Mouse (Mus musculus): ENCODE measurements around the gene 2010300C02Rik. TPM values are rescaled to one million over a fixed set of nuclear protein-coding genes. Genes with fewer than 3 reads are reported as not detected.
A peak's percentile ranks its signal among the peaks of the same experiment; 100 is the strongest.

Gene 2010300C02Rik
- polyA plus RNA-seq, 1 experiment: 10.7 TPM

DNA sequence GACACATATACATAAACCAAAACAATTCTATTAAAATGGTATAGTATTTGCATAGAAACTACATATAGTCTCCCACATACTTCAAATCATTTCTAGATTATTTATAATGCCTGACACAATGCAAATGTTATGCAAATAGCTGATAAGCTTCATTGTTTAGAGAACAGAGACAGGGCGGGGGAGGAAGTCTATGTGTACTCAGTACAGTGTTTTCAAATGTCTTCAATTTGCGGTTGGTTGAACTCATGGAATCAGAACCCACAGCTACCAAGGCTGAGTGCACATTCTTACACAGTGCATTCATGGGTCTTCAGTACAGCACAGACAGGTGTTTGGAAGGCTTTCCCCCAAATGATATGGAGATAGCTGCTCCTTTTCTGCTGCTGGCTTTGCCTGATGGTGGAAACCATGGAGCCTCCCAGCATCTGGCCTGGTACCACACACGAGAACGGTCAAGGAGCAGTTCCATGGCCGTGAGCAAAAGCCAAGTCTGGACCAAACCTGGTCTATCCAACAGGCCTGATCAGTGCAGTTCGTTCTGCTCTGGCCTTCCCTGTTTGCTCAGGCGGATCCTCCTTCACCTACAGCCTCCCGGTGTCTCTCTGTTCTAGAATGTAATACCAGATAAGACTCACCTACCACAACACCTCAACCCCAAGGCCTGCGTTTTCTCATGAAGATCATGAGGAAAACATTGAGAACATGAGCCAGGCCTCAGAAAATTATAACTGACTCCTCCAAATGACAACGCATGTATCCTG, 8.1 kb downstream of the 2010300C02Rik start:
- H3K4me3 ChIP-seq (replicated peaks): no peak overlapping the region
- peaks cover 27% of the 10 kb centered on the region for H3K27me3 ChIP-seq (replicated peaks)
- TF ChIP-seq FLI1 (IDR thresholded peaks at IDR 0.05; ENCODE audit: low read length): no peak
- no peak for TF ChIP-seq GATA1 (IDR thresholded peaks at IDR 0.05; ENCODE audit: borderline replicate concordance, low read length)
- no peaks in the 10 kb centered on the region for H3K36me3 ChIP-seq (replicated peaks; ENCODE audit: low read length)
- peaks cover 13% of the 10 kb centered on the region; the same call in 1 of the 2 replicates for H3K9me3 ChIP-seq
- peaks cover 69% of the 10 kb centered on the region for H3K4me1 ChIP-seq

DNA sequence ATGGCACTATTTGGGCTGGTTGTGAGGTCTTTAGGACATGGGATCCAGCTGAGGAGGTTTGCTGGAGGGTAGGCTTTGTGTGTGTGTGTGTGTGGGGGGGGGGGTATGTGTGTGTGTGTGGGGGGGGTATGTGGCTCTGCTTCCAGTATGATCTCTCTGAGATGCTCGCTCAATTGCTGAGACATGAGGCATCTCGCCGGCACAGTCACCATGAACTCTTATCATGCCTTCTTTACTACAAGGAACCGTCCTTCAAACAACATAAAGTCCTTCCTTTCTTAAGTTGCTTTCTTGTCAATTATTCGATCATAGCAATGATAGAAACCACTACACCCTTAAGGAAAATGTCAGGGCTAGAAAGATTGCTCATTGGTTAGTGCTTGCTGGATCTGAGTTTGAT, 8.8 kb downstream of the 2010300C02Rik start:
- Histone ChIP-seq H3K4me3 (replicated peaks) (no peak overlapping the region), H3K36me3 (replicated peaks; ENCODE audit: low read length) (no peaks in the 10 kb centered on the region), H3K9me3 (peaks cover 18% of the 10 kb centered on the region), H3K4me1 (peaks cover 66% of the 10 kb centered on the region), H3K27me3 (replicated peaks) (peaks cover 28% of the 10 kb centered on the region)
- TF ChIP-seq GATA1 (IDR thresholded peaks at IDR 0.05; ENCODE audit: borderline replicate concordance, low read length) (no peak), FLI1 (IDR thresholded peaks at IDR 0.05; ENCODE audit: low read length) (no peak)

DNA sequence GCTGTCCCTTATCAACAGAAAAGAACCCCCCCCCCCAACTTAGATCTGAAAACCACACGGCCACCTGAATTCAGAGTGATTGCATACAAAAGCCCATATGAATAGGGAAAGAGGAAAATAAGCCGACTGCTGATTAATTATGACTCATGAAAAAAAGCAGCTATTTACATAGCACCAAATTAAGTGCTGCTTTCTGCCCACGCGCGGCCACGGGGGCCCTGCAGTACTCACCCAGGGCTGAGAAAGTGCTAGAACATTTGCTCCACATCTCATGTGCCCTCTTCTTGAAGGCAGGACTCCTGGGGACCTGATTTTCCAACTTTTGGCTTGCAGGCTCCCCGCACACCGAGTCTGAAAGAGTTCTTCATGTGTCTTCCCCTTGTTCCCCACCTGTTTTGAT, 10.1 kb downstream of the 2010300C02Rik start:
- H3K36me3 ChIP-seq (replicated peaks; ENCODE audit: low read length): no peaks in the 10 kb centered on the region
- peak overlapping the region; percentile 50 for H3K4me3 ChIP-seq (replicated peaks)
- H3K27me3 ChIP-seq (replicated peaks): peaks cover 16% of the 10 kb centered on the region
- H3K4me1 ChIP-seq: peaks cover 58% of the 10 kb centered on the region
- H3K9me3 ChIP-seq: peaks cover 28% of the 10 kb centered on the region
- TF ChIP-seq GATA1 (IDR thresholded peaks at IDR 0.05; ENCODE audit: borderline replicate concordance, low read length) (no peak), FLI1 (IDR thresholded peaks at IDR 0.05; ENCODE audit: low read length) (no peak)

DNA sequence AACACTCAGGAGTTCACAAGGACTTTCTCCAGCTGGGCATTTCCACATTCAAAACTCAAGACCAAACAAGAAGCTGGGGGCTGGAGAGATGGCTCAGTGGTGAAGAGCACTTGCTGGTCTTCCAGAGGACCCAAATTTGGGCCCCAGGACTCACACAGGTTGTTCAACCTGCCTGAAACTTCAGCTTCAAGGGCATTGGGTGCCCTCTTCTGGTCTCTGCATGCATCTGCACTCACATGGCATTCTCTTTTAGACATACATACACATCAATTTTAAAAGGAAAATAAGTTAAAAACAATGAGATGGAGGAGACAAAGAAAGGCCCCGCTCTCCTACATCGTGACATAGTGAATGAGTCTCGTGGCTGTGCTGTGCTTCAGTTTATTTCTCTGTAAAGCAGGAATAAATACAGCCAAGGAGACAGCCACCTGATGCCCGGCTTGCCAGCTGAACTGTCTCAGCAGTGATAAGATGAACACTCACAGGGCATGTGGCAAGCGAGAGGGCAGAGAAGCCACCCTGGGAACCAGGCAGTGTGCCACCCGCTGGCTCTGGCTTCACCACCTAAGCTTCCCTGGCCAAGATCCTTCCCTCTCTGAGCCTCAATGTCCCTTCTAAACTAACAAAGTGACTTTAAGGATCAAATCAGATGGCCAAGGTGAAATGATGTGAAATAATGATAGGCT, 11.5 kb downstream of the 2010300C02Rik start:
- TF ChIP-seq GATA1 (IDR thresholded peaks at IDR 0.05; ENCODE audit: borderline replicate concordance, low read length): no peak
- TF ChIP-seq FLI1 (IDR thresholded peaks at IDR 0.05; ENCODE audit: low read length): no peak
- Histone ChIP-seq H3K27me3 (replicated peaks) (peaks cover 10% of the 10 kb centered on the region), H3K9me3 (peaks cover 28% of the 10 kb centered on the region), H3K4me1 (peaks cover 55% of the 10 kb centered on the region), H3K36me3 (replicated peaks; ENCODE audit: low read length) (no peaks in the 10 kb centered on the region), H3K4me3 (replicated peaks) (no peak overlapping the region)

DNA sequence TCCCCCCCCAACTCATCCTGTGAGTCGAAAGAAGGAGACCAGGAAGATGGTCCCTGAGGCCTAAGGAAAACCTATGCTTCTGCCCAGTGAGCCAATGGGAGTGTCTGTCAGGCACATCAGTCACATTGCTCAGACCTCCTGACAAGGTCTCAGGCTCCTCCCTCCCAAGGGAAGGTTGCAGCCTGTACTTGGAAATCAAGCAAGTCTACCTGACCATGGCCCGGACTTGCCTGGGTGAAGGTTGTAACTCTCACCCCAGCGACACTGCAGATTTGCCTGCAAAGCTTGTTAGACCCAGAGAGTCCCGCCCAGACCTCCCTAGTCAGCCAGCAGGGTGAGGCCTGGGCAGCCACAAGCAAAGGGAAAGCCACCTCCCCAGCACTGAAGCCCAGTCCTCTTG, 17.6 kb downstream of the 2010300C02Rik start:
- H3K27me3 ChIP-seq (replicated peaks): peaks cover 33% of the 10 kb centered on the region
- no peaks in the 10 kb centered on the region for H3K36me3 ChIP-seq (replicated peaks; ENCODE audit: low read length)
- H3K4me1 ChIP-seq: peaks cover 32% of the 10 kb centered on the region
- peaks cover 15% of the 10 kb centered on the region for H3K9me3 ChIP-seq
- H3K4me3 ChIP-seq (replicated peaks): no peak overlapping the region
- TF ChIP-seq GATA1 (IDR thresholded peaks at IDR 0.05; ENCODE audit: borderline replicate concordance, low read length) (no peak), FLI1 (IDR thresholded peaks at IDR 0.05; ENCODE audit: low read length) (no peak)

DNA sequence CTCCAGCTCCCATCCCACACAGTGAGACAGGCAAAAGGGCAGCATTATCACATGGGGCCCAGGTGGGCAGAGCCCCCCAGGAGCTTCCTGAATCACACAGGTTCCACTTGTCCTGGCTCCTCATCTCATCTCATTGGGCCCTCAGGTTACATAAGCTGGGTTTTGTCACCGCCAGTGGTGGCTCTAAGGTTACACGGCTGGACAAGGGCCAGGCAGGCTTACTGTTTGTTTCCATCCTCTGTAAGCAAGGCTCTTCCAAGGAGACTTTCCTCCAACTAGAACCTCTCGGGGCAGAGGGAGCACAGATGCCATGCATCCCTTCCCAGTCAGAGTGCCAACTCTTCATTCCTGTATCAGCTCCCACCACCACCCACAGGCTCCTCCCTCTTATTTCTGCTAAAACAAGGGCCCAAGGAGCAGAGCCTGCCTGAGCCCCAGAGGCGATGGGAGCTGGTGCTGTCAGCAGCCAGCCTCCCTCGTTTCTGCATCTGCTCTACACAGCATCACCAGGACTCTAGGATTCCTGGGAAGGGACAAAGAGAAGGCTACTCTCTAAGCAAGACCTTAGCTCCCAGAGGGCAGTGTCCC, 20.9 kb downstream of the 2010300C02Rik start:
- peaks cover 53% of the 10 kb centered on the region for H3K4me1 ChIP-seq
- H3K27me3 ChIP-seq (replicated peaks): peaks cover 55% of the 10 kb centered on the region
- TF ChIP-seq FLI1 (IDR thresholded peaks at IDR 0.05; ENCODE audit: low read length) (no peak), GATA1 (IDR thresholded peaks at IDR 0.05; ENCODE audit: borderline replicate concordance, low read length) (no peak)

DNA sequence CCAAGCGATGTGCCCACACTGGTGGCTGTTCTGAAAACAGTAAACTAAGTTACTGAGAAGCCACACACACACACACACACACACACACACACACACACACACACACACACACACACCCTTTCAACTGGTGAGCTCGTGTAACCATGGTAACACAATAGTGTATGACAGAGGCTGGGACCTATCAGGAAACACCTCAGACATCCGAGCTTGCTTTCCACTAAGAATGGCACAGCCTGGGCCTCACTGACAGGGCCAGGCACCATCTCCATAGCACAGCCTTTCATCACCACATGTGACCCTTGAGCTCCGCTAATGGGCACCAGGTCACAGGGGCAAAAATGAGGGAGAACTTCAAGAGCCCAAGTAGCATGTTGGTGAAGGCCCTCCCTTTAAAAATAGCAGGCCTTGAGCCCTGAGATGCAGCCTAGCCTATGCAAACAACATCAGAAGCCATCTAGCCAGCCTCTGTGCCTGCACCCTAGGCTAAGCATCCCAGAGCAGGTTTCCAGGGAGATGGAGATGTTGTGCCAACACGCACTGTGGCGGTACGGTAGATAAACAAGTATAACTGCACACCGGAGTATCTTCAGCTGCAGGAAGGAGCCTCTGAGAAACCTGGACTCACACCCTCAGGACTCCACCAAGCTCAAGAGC, 21.6 kb downstream of the 2010300C02Rik start:
- H3K27me3 ChIP-seq (replicated peaks): peaks cover 54% of the 10 kb centered on the region
- H3K36me3 ChIP-seq (replicated peaks; ENCODE audit: low read length): no peaks in the 10 kb centered on the region
- H3K4me1 ChIP-seq: peaks cover 56% of the 10 kb centered on the region
- TF ChIP-seq FLI1 (IDR thresholded peaks at IDR 0.05; ENCODE audit: low read length) (no peak), GATA1 (IDR thresholded peaks at IDR 0.05; ENCODE audit: borderline replicate concordance, low read length) (no peak)
- H3K9me3 ChIP-seq: no peaks in the 10 kb centered on the region
- H3K4me3 ChIP-seq (replicated peaks): no peak overlapping the region

More for the DNA sequence above, 20.9 kb downstream of the 2010300C02Rik start:
- H3K4me3 ChIP-seq (replicated peaks): no peak overlapping the region
- no peaks in the 10 kb centered on the region for H3K9me3 ChIP-seq
- H3K36me3 ChIP-seq (replicated peaks; ENCODE audit: low read length): no peaks in the 10 kb centered on the region

DNA sequence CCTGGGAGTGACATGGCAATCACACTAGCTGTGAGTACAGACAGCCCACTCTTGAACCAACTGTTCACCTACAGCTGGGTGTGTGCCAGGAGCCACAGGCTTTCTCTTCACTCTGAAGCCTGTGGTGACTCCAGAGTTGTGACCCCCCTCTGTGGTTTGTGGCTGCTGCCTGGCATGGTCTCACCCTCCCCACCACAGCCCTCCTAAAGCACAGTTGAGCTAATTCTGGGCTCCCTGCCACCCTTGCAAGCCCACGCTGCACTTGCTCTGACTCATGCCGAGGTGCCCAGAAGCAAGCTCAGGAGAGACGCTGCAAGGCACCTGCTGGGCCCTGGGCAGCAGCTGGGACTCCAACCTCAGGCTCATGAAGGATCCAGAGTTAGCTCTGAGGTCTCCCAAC, 23.0 kb downstream of the 2010300C02Rik start:
- Histone ChIP-seq H3K9me3 (no peaks in the 10 kb centered on the region), H3K36me3 (replicated peaks; ENCODE audit: low read length) (no peaks in the 10 kb centered on the region), H3K4me3 (replicated peaks) (peak overlapping the region; percentile 70), H3K27me3 (replicated peaks) (peaks cover 45% of the 10 kb centered on the region), H3K4me1 (peaks cover 55% of the 10 kb centered on the region)
- TF ChIP-seq GATA1 (IDR thresholded peaks at IDR 0.05; ENCODE audit: borderline replicate concordance, low read length) (no peak), FLI1 (IDR thresholded peaks at IDR 0.05; ENCODE audit: low read length) (no peak)

DNA sequence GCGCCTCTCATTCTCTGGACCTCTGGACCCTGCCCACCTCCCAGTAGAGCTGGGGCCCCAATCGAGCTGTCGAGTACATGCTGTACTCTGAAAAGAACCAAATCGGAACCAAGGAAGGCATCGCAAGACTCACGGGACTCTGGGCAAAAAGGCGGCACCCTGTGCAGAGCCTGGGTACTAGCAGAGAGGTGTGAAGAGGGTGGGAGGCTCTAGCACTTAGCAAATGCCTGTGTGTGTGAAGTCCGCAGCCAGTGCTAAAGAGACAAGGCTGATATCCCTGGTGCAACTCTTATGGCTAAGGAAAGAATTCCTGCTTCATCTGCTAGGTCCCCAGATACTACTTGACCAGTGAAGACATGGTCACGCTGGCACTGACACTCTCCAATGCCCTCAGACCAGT, 24.2 kb downstream of the 2010300C02Rik start:
- Histone ChIP-seq H3K4me3 (replicated peaks) (no peak overlapping the region), H3K4me1 (peaks cover 55% of the 10 kb centered on the region), H3K27me3 (replicated peaks) (peaks cover 44% of the 10 kb centered on the region), H3K36me3 (replicated peaks; ENCODE audit: low read length) (no peaks in the 10 kb centered on the region), H3K9me3 (no peaks in the 10 kb centered on the region)
- TF ChIP-seq FLI1 (IDR thresholded peaks at IDR 0.05; ENCODE audit: low read length): no peak
